Mouse (Mus musculus) testis, adult 2 months (tissue): Measurements from ENCODE around the gene Sae1. TPM values are rescaled to one million over a fixed set of nuclear protein-coding genes. Genes with fewer than 3 reads are reported as not detected.

Source experiments
- H3K27ac ChIP-seq: fragments of 200-500 bp; 2 replicates; pipeline ENCODE4 v1.5.1; 2012; ENCODE audit warnings: low read depth, low read length; ENCODE audit not compliant: control insufficient read depth, insufficient read depth
- H3K27me3 ChIP-seq: fragments of 200-500 bp; 2 replicates; pipeline ENCODE4 v1.6.1; 2012; ENCODE audit warnings: mild to moderate bottlenecking, low read length, moderate library complexity; ENCODE audit not compliant: control insufficient read depth, insufficient read depth
- H3K36me3 ChIP-seq: fragments of 200-500 bp; 2 replicates; pipeline ENCODE4 v1.6.1; 2012; ENCODE audit warnings: mild to moderate bottlenecking, low read length; ENCODE audit not compliant: control insufficient read depth, insufficient read depth
- H3K4me1 ChIP-seq: fragments of 200-500 bp; 2 replicates; pipeline ENCODE4 v1.6.1; 2012; ENCODE audit warnings: low read length; ENCODE audit not compliant: control insufficient read depth, insufficient read depth
- H3K4me3 ChIP-seq: fragments of 200-500 bp; 2 replicates; pipeline ENCODE4 v1.5.1; 2012; ENCODE audit warnings: low read depth, mild to moderate bottlenecking, low read length, moderate library complexity, mixed read lengths; ENCODE audit not compliant: control insufficient read depth
- CTCF ChIP-seq: fragments of 200-500 bp; IDR thresholded peaks from 2 replicates; pipeline ENCODE4 v1.5.1; 2012; ENCODE audit warnings: low read depth, mild to moderate bottlenecking, inconsistent platforms, low read length, moderate library complexity; ENCODE audit not compliant: control insufficient read depth, insufficient read depth, insufficient replicate concordance
- POLR2A ChIP-seq: fragments of 200-500 bp; IDR thresholded peaks from 2 replicates; pipeline ENCODE4 v1.6.1; 2012; ENCODE audit warnings: low read depth, mild to moderate bottlenecking, inconsistent platforms, low read length, moderate library complexity; ENCODE audit not compliant: control insufficient read depth
- polyA plus RNA-seq: library from polyadenylated mRNA; depleted of rRNA; stranded (reverse); fragments of >200 nt; gene quantifications from 2 replicates; pipeline ENCODE4 v1.2.3, GENCODE M21; 2012

The Sae1 gene
- polyA plus RNA-seq, 1 experiment: 61.4 TPM

DNA sequence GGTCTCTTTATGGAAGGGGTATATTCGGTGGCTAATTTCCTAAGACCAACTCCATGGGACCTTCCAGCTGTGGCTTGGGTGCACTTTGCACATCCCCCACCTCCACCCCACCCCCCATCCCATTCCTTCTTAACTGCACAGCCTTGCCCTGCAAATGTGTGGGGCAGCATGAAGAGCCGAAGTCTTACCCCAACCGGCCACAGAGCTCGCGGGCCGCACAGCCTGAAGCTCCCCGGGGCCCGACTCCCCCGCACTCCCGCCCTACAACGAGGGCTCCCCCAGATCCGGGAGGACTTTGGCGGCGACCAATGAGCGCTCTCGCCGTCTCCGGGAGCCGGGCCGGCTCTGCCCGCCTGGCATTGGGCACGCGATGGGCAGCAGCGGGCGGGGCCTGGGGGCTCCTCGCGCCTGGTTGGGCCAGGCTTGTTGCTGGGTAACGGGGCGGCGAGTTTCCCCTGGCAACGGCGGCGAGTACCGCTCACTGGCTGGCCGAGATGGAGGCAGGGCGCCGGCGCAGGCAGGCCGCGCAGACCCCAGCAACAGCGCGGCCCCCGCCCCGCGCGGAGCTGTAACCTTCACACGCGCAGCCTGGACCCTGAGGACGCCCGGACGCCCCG, 88.1 kb downstream of the Sae1 start:
- Histone ChIP-seq H3K27ac (no peak overlapping the region), H3K4me3 (peak overlapping the region; percentile 73), H3K36me3 (no peaks in the 10 kb centered on the region), H3K4me1 (peaks cover 44% of the 10 kb centered on the region), H3K27me3 (no peaks in the 10 kb centered on the region)
- peak; percentile 20; the same call in 1 of the 2 replicates for TF ChIP-seq POLR2A
- no peak for TF ChIP-seq CTCF

- TF ChIP-seq CTCF (no peak), POLR2A (no peak)
- Histone ChIP-seq H3K27me3 (no peaks in the 10 kb centered on the region), H3K4me3 (no peak overlapping the region), H3K36me3 (no peaks in the 10 kb centered on the region), H3K4me1 (peaks cover 44% of the 10 kb centered on the region), H3K27ac (no peak overlapping the region; the same call in 1 of the 2 replicates)
Measured at GRCm38 (mm10) chr7:16298927-16299326, 88.7 kb downstream of the Sae1 start.

GRCm38 (mm10) chr7:16297616-16298015, 90.0 kb downstream of the Sae1 start:
- H3K4me3 ChIP-seq: no peak overlapping the region
- no peaks in the 10 kb centered on the region for H3K36me3 ChIP-seq

GRCm38 (mm10) chr7:16296766-16297390, 90.7 kb downstream of the Sae1 start:
- Histone ChIP-seq H3K27me3 (no peaks in the 10 kb centered on the region), H3K27ac (no peak overlapping the region), H3K4me1 (peaks cover 42% of the 10 kb centered on the region), H3K4me3 (peak overlapping the region; percentile 1), H3K36me3 (no peaks in the 10 kb centered on the region)
- no peak for TF ChIP-seq POLR2A
- TF ChIP-seq CTCF: no peak

More at GRCm38 (mm10) chr7:16297616-16298015, 90.0 kb downstream of the Sae1 start:
- Histone ChIP-seq H3K27ac (no peak overlapping the region), H3K27me3 (no peaks in the 10 kb centered on the region), H3K4me1 (peaks cover 44% of the 10 kb centered on the region)
- TF ChIP-seq POLR2A (no peak), CTCF (no peak)

DNA sequence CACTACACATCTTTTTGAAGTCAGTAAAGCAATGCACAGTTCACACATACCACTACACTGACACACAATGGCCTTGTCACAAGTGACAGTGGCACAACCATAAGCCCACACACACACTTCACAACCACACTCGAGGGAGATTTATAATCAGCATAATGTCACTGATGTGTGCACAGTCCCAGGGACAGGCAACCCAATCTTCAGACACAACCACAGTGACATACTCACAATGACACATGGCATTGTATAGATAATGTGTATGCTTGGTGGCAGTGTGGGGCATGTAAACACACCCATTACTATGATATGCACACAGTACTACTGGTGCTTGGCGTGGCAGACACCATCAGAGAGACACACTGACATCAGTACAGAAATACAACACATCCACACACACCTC, 91.5 kb downstream of the Sae1 start:
- 0 out of 2 replicates have a peak overlapping the region, but pooled peaks have one; percentile 16 for H3K27ac ChIP-seq
- H3K4me3 ChIP-seq: no peak overlapping the region
- H3K36me3 ChIP-seq: no peaks in the 10 kb centered on the region
- TF ChIP-seq CTCF (no peak), POLR2A (no peak)
- no peaks in the 10 kb centered on the region for H3K27me3 ChIP-seq
- peaks cover 40% of the 10 kb centered on the region for H3K4me1 ChIP-seq

- H3K4me3 ChIP-seq: peak overlapping the region; percentile 86
- peaks cover 36% of the 10 kb centered on the region for H3K4me1 ChIP-seq
- TF ChIP-seq POLR2A (peak; percentile 36; the same call in 1 of the 2 replicates), CTCF (no peak)
- H3K36me3 ChIP-seq: no peaks in the 10 kb centered on the region
- peak overlapping the region; percentile 46 for H3K27ac ChIP-seq
- H3K27me3 ChIP-seq: no peaks in the 10 kb centered on the region
Measured at GRCm38 (mm10) chr7:16295321-16295900, 92.2 kb downstream of the Sae1 start.

DNA sequence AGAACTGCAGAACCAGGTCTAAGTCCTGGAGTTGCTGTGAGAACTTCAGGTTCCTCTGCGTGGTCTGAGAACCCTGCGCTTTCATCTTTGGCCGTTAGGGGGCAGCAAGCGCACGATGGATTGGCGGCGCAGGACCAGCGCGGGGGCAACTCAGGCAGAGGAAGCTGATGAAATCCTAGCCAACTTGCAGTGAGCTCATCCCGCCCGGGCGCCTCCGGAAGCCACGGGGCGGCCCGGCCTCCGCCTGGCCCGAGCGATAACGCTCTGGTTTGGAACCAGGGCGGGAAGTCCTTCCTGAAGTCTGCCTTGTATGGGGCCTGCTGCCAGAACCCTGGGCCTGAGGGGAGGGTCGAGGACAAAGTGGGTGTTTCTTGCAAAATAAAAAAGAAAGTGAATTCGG, 92.8 kb downstream of the Sae1 start:
- H3K4me1 ChIP-seq: peaks cover 32% of the 10 kb centered on the region
- H3K27ac ChIP-seq: peak overlapping the region; percentile 46
- no peaks in the 10 kb centered on the region for H3K36me3 ChIP-seq
- peak overlapping the region; percentile 86 for H3K4me3 ChIP-seq
- no peaks in the 10 kb centered on the region for H3K27me3 ChIP-seq
- peak; percentile 95 for TF ChIP-seq CTCF
- no peak for TF ChIP-seq POLR2A
